Mouse (Mus musculus) cerebellum, postnatal 14 days (tissue): ENCODE data around the gene Slc4a11.

Source experiments
- DNase-seq, 2 experiments: peaks; one replicate each; pipeline ENCODE4 v3.0.0; 2021; ENCODE audit warnings: mixed read lengths in 2 of 2

Gene Slc4a11

DNA sequence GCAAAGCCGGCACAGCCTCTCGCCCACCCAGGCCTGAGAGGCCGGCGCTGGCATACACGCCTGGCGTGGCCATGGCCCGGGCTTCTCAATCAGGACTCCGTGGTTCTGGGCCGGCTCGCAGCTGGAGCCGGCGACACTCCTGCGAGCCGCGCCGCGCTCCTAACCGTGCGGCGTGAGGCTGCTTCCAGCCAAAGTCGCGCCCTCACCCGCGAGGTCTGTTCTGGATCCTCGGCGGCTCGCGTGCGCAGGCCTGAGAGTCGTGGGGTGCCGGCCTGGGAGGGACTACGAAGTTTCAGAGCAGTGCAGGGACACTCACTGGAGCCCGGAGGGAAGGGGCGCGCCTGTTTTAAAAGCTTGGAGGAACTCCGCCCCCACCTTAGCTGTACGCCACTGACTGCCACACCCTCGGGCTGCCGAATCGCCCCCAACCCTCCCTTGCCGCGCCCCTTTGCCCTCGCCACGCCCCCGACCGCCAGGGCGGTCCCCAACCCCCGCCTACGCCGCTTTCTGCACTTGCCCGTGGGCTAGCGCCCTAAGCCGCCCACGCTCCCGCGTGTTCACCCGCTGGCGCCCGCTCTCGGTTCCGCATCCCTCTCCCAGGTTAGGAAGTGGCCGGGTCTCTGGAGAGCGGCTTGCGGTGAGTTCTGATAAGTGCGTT is at the start of gene Slc4a11:
Gene Slc4a11, minus strand, starts transcription at position 367 of the 658 bp plus-strand sequence.
- peak; percentile 24 to 28 for DNase-seq

DNA sequence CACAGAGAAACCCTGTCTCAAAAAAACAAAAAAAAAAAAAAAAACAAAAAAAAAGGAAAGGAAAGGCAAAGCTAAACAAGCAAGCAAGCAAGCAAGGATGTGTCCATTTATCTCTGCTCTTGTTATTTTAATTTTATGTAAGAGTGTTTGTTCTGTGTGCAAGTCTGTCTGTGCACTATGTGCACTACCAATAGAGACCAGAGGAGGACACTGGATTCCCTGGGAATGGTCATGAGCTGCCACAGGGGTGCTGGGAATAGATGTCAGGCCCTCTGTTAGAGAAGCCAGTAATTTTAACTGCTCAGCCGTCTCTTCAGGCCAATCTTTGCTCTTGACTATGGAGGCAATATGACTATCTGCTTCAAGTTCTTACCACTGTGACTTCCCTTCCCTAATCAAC is 46.3 kb upstream of the Slc4a11 start:
- DNase-seq: no peak

DNA sequence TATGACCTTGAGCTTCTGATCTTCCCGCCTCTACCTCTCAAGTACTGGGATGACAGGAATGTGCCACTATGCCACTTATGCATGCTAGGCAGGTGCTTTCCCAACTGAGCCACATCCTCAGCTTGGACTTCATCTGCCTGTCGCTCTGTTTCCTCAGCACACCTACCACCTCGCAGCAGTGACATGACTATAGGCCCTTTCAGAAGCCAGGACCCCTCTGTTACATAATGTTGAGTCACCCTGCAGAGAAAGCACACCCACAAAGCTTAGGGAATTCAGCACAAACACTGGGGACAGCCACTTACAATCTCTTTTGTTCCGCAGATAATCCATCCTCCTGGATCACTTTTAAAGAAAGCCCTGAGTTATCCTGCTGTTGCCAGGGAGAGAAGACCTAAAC is 42.8 kb upstream of the Slc4a11 start:
- no peak for DNase-seq

DNA sequence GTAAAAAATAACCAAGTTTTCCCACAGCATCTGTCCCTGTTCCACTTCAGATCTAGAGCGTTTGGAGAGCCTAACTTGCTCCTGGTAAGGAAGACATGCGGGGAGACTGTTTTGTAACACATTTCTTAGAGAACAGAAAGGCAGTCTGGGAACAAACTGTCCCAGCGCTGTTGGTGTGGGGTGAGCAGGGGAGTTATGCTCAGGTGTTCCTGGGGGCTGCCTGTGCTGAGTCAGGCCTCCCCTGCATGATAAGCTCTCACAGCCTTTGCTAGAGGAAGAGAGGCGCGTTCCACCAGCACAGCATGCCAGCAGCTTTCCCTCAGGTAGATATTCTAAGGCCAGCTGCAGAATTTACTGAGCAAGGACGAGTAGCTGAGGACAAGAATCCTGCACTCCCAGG is 40.7 kb upstream of the Slc4a11 start:
- DNase-seq: no peak

DNA sequence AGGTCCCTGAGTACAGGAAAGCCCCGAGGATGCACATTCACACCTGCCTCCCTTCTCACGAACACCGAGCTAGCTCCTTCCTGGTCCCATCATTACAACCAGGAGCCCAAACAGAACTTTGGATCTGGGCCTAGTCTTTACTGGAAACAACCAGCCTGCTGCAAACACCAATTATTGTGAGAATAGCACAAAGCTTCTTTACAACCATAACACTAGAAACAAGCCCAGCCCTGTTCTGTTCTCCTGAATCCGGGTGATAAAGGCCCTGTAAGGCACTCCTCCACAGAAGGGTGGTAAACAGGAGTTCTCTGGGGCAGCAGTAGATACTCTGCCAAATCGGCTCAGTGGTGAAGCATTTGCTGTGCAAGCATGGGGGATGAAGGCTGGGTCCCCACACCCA is 38.0 kb upstream of the Slc4a11 start:
- no peak for DNase-seq

DNA sequence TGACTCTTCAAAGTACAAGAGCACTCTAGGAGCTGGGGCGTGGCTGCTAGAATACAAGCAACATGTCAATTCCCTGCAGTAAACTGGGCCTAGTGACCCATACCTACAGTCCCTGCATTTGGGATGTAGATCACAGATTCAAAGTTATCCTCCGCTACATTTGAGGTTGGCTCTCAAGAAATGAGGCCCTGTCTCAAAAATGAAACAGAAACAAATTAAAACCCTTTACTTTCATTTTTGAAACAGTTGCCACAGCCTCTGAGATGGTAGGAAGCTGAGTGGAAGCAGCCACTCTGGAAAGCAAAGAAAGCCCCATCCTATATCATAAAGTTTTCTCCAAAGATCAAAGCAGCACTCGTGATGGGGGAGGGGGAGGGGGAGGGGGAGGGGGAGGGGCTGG is 36.1 kb upstream of the Slc4a11 start:
- DNase-seq: no peak

DNA sequence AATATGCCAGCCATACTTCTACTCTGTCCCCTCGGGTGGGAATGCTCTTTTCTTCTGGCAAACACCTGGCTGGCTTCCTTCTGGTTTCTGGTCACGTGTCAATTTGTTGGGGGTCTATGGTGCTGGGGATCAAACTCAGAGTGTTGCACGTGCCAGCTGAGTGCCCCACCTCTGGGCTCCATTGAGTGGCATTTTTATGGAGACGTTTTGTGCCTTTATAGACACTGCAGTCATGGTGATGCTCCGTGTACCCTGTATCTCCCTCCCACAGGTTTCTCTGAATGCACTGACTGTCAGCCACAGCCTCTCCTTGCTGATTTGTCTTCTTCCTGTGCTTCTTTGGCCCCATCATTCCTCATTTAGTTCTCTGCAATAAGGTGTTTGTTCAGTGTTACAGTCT is 34.5 kb upstream of the Slc4a11 start:
- no peak for DNase-seq

DNA sequence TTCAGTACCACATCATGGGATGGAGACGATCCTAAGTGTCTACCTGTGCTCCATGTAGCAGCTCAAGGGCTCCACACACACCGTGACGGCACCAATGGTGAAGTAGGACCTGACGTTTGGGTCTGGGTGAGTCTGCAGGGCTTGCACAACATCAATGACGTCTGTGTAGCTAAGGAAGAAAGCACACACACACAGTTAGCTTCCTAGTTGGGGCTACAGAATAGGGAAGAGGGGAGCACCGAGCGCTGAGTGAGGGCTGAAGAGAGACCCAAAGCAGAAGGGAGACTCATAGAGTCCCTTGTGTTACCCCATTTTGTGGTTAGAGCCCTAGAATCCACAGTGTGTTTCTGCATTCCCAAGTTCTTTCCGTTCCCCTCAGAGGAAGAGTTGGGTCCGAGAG is 33.4 kb upstream of the Slc4a11 start:
- DNase-seq: no peak

DNA sequence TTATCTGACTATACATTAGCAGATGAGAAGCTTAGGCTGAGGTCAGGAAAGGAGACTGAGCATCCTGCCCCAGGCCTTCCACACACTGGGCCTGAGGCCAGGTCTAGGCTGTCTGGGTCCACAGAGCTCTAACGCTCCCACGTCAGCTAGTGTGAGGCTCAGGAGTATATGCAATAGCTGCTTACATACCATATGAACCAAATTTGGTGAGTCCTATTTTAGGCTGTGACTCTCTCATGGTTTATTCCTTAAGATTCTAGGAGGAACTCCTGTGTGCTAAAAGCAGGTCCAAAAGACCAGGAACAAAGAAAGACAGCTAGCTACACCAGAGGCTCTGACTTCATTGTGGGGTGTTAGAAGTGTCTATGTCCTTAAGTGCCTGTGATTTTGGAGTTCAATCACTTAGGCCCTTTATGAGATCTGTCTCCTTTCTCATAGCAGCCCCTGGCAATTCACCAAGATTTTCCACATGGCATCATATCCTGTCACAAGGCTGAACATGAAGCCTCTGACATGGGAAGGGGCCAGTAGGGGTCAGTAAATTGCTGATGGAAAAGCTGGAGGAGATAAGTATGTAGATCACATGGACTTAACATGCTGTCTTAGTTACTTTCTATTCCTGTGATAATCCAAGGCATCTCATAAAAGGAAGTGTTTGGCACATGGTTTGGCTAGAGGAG is 31.7 kb upstream of the Slc4a11 start:
- peak in 1 of 2 experiments; percentile 21 for DNase-seq

DNA sequence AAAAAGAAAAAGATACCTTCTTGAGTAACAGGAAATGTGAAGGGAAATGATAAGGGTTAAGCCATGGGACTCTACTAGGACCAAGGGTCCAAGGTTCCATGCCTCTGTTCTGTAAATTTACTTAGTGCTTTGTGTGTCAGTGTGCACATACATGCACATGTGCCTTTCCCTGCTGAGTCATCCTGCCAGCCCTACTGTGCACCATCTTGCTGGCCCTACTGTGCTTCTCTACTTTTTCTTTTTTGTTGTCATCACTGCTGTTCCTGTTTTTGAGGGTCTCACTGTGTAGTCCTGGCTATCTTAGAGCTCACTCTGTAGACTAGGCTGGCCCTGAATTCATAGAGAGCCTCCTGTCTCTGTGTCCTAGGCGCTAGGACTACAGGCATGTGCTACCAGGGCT is 30.4 kb upstream of the Slc4a11 start:
- no peak for DNase-seq

DNA sequence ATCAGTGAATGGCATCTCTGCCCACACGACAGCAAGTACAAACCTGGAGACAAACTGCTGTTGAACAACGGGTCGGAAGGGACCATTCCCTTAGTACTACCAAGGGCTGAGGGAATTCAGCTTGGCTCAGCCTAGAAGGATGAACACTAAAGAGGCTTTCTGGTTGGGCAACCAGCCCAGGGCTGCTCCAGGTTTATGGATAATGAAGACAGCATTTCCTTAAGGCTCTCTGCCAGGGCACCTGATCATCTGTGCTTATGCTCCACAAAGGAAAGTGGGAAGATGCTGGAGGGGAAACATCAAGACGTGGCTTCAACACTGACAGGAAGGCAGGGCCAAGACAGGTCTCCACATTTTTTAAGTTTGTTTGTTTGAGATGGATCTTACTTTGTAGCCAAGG is 27.1 kb upstream of the Slc4a11 start:
- peak; percentile 75 to 77 for DNase-seq

DNA sequence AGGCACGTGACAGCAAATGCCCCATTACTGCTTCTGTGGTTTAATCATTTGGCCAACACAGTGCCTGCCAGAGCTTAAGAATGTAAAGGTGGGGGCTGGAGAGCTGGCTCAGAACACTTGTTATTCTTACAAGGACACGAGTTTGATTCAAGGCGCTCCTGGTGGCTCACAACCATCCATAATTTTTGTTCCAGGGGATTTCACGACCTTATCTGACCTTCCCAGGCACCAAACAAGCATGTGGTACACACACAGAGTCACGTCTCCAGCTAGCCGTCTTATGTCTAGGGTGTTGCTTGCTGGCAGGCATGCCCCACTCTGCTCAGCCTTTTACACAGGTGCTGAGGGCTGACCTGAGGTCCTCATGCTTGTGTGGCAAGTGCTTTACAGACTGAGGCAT is 20.6 kb upstream of the Slc4a11 start:
- DNase-seq: no peak

DNA sequence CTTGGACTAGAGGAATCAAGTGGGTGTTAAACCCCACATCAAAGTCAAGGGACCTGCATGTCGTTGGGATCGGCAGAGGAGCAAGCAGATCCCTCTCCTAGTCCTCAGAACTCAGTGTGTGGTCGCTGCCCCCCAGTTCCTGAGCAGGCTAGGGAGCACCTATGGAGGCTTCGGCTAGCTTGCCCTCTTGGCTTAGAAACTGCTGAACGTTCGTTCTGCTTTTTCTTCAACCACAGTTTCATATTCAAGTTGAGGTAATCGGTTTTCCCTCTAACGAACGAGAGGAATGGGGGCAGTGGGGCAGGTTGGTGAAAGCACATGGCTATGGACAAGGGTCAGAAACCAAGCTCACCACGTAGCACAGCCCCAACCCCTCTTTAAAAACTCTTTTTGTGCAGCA is 9.7 kb upstream of the Slc4a11 start:
- no peak for DNase-seq

DNA sequence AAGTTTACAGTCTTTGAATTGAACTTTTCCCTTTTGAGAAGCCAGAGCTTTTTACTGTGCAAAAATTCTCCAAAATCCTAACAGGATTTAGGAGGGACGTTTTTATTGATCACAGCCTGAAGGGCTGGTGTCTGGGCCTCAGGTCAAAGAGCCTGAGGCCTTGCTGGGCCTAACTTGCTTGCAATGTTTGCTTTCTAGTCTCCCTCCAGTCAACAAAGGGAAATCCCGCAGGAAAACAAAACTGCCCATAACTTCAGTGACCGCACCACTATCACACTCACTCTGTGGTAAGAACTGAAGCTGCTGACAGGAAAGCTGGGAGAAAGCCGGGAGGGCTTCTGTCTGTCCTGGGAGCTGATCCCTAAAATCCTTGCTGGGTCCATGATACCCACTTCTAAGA is 9.3 kb upstream of the Slc4a11 start:
- no peak for DNase-seq

DNA sequence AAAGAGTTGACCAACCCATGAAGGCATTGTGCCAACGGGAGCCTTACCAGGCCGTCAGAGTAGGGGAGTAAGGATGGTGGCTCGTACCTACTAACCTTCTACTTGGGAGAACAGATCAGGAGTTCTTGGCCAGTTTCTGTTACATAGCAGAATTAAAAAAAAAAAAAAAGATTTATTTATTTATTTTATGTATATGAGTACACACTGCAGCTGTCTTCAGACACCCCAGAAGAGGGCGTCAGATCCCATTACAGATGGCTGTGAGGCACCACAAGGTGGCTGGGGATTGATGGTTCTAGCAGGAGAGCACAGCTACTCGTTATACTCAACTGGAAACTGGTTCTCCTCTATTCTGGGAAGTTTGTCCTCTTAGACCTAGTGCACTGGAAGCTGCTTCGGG is 7.9 kb upstream of the Slc4a11 start:
- DNase-seq: peak in 1 of 2 experiments; percentile 17

DNA sequence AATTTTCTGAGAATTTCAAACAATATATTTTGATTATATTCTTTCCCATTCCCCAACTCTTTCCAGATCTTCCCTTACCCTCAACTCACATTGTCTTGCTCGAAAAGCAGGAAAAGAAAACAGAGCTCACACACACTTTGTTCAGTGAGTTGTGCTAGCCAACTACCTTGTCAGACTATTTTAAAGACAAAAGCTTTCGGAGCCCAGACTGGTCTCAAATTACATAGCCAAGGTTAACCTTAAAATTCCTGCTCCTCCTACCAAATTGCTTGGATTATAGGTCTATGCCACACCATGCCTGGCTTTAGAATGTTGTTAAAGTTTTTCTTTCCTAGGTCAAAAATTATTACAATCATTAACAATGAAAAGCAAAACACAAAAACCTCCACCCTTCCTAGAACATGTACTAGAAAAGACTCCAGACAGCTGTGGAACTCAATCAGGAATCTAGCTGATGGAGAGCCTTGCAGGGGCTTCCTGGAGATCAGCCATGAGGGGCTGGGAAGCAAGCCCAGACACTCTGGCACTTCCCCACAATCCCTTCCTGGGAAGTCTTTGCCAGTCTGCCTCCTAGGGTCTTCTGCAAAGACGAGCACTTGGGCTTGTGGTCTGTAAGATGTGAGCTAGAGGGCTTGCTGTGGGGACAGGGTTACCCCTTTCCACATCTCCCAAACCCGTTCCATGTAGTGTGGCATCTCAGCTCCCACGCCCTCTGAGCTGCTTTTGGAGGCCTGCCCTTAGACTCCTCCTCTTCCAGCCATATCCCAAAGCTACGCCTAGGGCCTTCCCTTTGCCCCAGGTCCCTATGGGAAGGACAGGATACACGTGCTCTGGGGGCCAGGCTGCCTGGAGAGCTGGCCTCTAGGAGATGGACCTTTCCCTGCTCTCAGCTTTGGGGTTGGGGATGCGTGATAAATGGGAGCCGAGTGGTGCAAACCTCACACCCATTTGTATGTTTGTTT is 7.0 kb upstream of the Slc4a11 start:
- DNase-seq: peak; percentile 58

DNA sequence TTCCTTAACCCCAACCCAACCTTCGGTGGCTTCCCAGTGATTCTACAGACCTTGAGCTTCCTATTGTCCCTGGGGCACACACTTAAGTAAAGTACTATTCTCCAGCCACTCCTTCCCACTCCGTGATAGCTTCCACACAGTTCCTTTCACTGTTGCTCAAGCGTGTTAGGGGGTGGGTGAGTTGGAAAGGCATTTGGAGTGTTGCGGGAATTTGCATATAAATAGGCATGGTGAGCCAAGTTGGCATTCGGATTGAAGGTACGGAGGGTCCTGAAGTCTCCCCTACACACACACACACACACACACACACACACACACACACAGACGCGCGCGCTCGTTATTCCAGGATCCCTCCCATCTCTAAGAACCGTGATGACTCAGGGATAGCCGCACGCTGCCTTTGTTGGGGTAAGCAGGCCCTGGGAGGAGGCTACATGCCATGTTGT is 525 bp upstream of the Slc4a11 start:
- DNase-seq: no peak

DNA sequence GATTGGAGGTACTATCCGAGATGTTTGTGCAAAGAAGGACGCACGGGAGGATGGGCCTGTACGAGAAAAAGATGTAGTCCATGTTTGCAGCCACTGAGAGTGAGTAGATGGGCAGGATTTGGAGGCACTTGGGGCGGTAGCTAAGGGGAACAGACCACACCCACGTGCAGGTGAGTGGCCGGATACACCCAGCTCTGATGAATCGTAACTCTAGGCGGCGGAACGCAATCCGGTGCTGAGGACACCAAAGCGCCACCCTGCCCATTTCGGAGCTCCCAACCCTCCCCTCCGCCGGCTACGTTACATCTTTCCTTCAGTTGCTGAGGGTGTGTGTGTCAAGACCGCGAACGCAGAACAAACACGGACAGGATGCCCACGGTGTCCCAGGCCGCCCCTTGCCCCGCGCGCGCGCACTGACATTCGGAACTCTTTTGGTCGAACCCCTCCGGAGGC is 593 bp downstream of the Slc4a11 start:
- peak; percentile 14 to 20 for DNase-seq

DNA sequence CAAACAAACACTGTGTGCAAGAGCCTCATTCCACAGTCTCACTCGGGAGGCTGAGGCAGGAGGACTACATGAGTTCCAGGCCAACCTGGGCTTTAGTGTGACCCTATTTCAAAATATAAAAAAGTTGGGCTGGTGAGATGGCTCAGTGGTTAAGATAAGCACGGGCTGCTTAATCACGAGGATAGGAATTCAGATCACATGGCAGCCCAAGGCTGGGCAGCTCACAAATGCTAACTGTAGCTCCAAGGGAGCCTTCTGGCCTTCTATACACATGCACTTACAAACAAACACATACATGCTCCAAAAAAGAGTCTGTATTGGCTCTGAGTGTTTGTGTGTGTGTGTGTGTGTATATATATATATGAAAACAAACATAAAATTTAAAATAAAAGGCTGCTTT is 3.8 kb downstream of the Slc4a11 start:
- DNase-seq: no peak

DNA sequence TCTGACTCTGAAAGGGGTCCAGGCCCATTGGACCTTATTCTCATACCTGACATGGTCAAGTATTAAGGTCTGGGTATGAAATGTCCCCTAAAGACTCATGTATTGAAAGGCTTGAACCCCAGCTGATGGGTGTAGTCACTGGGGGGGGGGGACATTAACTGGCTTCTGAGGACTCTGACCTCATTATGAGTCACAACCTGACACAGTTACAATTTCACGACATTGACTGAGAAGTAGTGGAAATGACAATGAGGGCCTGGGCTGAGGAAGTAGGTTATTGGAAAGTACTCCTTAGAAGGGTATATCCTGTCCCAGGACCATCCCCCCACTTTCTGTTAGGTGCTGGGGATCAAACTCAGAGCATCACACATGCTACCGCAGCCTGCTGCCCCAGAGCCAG is 8.3 kb downstream of the Slc4a11 start:
- no peak for DNase-seq

DNA sequence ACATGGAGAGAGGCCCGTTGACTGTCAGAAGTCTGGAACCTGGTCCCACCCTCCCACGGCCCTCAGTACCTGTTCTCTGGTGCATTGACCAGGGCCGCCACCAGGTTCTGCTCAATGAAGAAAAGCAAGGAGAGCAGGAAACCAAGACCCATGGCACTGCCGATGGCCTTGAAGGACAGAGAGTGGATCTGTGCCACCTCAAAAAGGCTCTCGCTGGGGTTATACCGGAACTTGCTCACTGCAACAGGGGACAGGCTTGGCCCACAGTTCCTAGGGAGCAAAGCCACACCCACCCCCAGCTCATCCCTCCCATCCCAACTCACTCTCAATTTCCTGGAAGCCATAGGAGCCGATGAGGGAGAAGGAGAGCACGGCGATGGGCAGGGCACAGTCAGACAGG is 11.9 kb downstream of the Slc4a11 start:
- no peak for DNase-seq

DNA sequence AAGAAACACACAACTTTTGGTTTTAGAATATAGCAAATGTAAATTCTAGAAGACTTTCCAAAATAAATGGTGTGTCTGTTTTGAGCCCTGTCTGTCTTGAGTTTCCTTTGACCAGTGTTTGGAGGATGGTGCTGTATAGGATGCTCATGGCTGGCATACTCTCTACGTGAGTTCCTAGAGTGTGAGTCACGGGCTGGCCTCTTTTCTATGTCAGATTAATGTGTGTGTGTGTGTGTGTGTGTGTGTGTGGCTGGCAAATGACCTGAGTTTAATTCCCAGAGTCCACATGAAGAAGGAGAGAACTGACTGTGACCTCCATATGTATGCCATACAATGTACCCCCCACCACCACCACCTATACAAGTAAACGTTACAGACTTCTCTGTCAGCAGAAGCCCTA is 15.8 kb downstream of the Slc4a11 start:
- DNase-seq: no peak

DNA sequence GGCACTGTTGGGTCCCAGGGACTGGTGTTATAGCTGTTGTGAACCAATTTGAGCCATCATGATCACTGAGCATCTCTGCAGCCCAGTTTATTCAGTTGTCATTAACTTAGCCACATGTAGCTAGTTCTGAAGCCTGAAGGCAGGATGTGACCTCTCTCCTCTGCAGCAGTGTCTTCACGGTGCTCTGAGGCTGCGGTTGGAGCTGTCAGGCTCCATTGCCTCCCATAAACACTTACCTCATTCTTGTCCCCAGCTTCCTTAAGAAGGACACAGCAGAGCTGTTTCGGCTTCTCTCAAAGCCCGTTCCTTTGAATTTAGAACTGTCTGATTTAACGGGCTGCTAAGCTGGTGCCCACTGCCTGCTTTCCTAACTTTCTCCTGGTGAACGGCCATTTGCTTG is 17.4 kb downstream of the Slc4a11 start:
- no peak for DNase-seq

DNA sequence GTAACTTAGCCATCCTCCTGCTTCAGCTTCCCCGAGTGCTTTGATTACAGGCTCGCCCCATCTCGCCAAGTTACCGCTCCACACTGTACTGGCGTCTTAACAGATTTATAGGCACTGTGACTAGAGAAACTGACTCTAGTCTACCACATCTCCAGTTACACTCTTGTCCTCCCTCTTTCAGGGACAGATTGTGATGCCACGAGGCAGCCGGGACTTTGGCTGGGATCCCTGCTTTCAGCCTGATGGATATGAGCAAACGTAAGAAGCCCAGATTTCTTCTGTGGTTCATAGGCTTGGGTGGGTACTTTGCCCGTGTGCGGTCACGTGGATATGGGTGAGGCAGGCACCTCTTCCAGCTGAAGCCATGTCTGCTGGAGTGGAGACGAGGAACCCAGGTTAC is 18.2 kb downstream of the Slc4a11 start:
- no peak for DNase-seq
